27 mouse cellular contexts compared by ENCODE assay signal in the genomic region with DNA sequence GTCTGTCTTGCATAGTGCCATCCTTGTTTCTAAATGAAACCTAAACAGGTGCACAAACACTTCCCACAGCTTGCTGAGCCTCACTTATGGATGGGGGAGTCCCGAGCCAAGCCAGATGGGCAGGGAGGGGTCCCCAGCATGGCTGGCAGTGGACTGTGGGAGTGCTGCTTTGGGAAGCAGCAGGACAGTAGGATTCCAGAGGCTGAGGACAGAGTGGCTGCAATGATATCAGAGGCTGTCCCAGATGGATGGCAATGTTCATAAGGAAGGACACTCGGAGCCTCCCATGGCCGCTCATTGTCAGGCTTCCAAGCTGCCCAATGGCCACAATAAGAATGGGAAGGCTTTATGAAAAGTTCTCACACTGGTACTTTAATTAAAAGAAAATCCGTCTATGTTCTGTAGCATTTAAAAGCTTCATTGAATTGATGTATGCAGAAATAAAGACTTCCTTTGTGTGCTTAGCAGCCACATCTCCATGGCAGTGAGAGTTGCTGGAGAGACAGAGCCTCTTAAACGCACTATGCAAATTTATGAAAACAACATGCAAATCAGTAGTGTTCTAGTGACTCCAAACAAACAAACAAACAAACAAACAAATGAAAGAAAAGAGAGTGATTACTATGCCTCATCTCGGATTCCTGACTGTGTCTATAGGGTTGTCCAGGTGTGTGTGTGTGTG.
DNase-seq lines count a peak whose midpoint lies in the region; ATAC-seq and TF ChIP-seq lines count a peak whose summit lies in the region.
"Had no signal": no experiment of that assay in that cellular context is flagged by ENCODE, and none has a peak within 500 bp of the region (broad histone marks: within the 10 kb centered on the region; RNA-seq: fewer than 3 reads in every experiment).

No protein-coding gene starts in this region.

- 61% methylated on average over 6 of the region's 6 CpGs for WGBS in hindbrain, embryonic 12.5 days
- 73% methylated on average over 6 of the region's 6 CpGs for WGBS in hindbrain, embryonic 11.5 days
- WGBS in neural tube, embryonic 13.5 days = 60% methylated on average over 6 of the region's 6 CpGs
- 21% methylated on average over 6 of the region's 6 CpGs for WGBS in forebrain, embryonic 16.5 days
- 61% methylated on average over 6 of the region's 6 CpGs for WGBS in midbrain, postnatal 0 days

- DNase-seq in hindbrain, embryonic 11.5 days (ENCODE audit: low spot score) = no peak
- no peak for DNase-seq in neural tube, embryonic 10.5 days (ENCODE audit: extremely low spot score, low spot score)
- peak; percentile 55 for DNase-seq in midbrain, postnatal 0 days (ENCODE audit: low spot score)
- DNase-seq in lung, postnatal 4 days = no peak
- no peak for DNase-seq in embryo, embryonic 10.5 days (ENCODE audit: low spot score)
- DNase-seq: adrenal gland, postnatal 36 days; B cell, adult 2 months; cerebellum, adult 2 months; cerebellum, postnatal 36 days; gastrocnemius, postnatal 10 days; heart, adult 18-20 months; heart, postnatal 36 days; kidney, adult 9 months; kidney, postnatal 4 days; layer of hippocampus, adult 9-11 months; liver, embryonic 13.5 days; lung, embryonic 14.5 days; thymus, postnatal 14 days had no signal

- H3K4me2 ChIP-seq in hindbrain, embryonic 12.5 days (replicated peaks) = no peak overlapping the region
- no peak overlapping the region for H3K4me2 ChIP-seq in hindbrain, embryonic 11.5 days (replicated peaks; ENCODE audit: low read depth, low read length)
- no peak overlapping the region for H3K4me2 ChIP-seq in neural tube, embryonic 13.5 days
- no peak overlapping the region for H3K4me2 ChIP-seq in forebrain, embryonic 16.5 days (ENCODE audit: low read length)
- no peak overlapping the region for H3K4me2 ChIP-seq in midbrain, postnatal 0 days (ENCODE audit: low read depth, low read length, poor library complexity, severe bottlenecking)
- H3K4me2 ChIP-seq: heart, embryonic 13.5 days; intestine, embryonic 15.5 days; limb, embryonic 13.5 days; liver, embryonic 13.5 days; lung, embryonic 14.5 days; midbrain, embryonic 12.5 days had no signal

- H3K9ac ChIP-seq in hindbrain, embryonic 12.5 days = no peak overlapping the region
- H3K9ac ChIP-seq in hindbrain, embryonic 11.5 days (ENCODE audit: low read depth, low read length) = no peak overlapping the region
- no peak overlapping the region for H3K9ac ChIP-seq in neural tube, embryonic 13.5 days
- H3K9ac ChIP-seq in forebrain, embryonic 16.5 days (replicated peaks; ENCODE audit: low read depth, low read length) = no peak overlapping the region
- H3K9ac ChIP-seq in midbrain, postnatal 0 days (replicated peaks; ENCODE audit: low read length, poor library complexity, severe bottlenecking) = no peak overlapping the region
- H3K9ac ChIP-seq: heart, embryonic 13.5 days; intestine, embryonic 15.5 days; limb, embryonic 13.5 days; liver, embryonic 13.5 days; lung, embryonic 14.5 days; midbrain, embryonic 12.5 days had no signal

- H3K4me3 ChIP-seq in hindbrain, embryonic 12.5 days = no peak overlapping the region
- H3K4me3 ChIP-seq in hindbrain, embryonic 11.5 days (ENCODE audit: low read depth, low read length) = no peak overlapping the region
- no peak overlapping the region for H3K4me3 ChIP-seq in neural tube, embryonic 13.5 days
- H3K4me3 ChIP-seq in forebrain, embryonic 16.5 days (replicated peaks; ENCODE audit: low read length) = no peak overlapping the region
- no peak overlapping the region for H3K4me3 ChIP-seq in midbrain, postnatal 0 days (ENCODE audit: low read depth, low read length)
- H3K4me3 ChIP-seq: embryonic facial prominence, embryonic 10.5 days; heart, embryonic 13.5 days; intestine, embryonic 15.5 days; limb, embryonic 13.5 days; liver, embryonic 13.5 days; midbrain, embryonic 12.5 days had no signal

- H3K27ac ChIP-seq in hindbrain, embryonic 12.5 days = no peak overlapping the region
- no peak overlapping the region for H3K27ac ChIP-seq in hindbrain, embryonic 11.5 days (ENCODE audit: low read depth, low read length)
- H3K27ac ChIP-seq in neural tube, embryonic 13.5 days (replicated peaks) = no peak overlapping the region
- H3K27ac ChIP-seq in forebrain, embryonic 16.5 days (ENCODE audit: low read length) = no peak overlapping the region
- H3K27ac ChIP-seq in midbrain, postnatal 0 days (ENCODE audit: low read depth, low read length) = no peak overlapping the region
- H3K27ac ChIP-seq: embryonic facial prominence, embryonic 10.5 days; heart, embryonic 13.5 days; intestine, embryonic 15.5 days; limb, embryonic 13.5 days; liver, embryonic 13.5 days; macrophage; midbrain, embryonic 12.5 days had no signal

- H3K36me3 ChIP-seq in hindbrain, embryonic 12.5 days = no peaks in the 10 kb centered on the region
- no peaks in the 10 kb centered on the region for H3K36me3 ChIP-seq in hindbrain, embryonic 11.5 days (ENCODE audit: control insufficient read depth, insufficient read depth, low read length)
- H3K36me3 ChIP-seq in neural tube, embryonic 13.5 days = no peaks in the 10 kb centered on the region
- no peaks in the 10 kb centered on the region for H3K36me3 ChIP-seq in forebrain, embryonic 16.5 days (ENCODE audit: control insufficient read depth, insufficient read depth)
- no peaks in the 10 kb centered on the region for H3K36me3 ChIP-seq in midbrain, postnatal 0 days (ENCODE audit: insufficient read depth, low read length)
- H3K36me3 ChIP-seq: embryonic facial prominence, embryonic 10.5 days; heart, embryonic 13.5 days; intestine, embryonic 15.5 days; limb, embryonic 13.5 days; liver, embryonic 13.5 days; midbrain, embryonic 12.5 days had no signal

- H3K4me1 ChIP-seq in hindbrain, embryonic 12.5 days = peaks cover 4% of the 10 kb centered on the region
- no peaks in the 10 kb centered on the region for H3K4me1 ChIP-seq in hindbrain, embryonic 11.5 days (replicated peaks; ENCODE audit: control insufficient read depth, insufficient read depth, low read length)
- H3K4me1 ChIP-seq in neural tube, embryonic 13.5 days (replicated peaks) = peaks cover 8% of the 10 kb centered on the region
- peaks cover 6% of the 10 kb centered on the region for H3K4me1 ChIP-seq in forebrain, embryonic 16.5 days (replicated peaks; ENCODE audit: control insufficient read depth, insufficient read depth, low read length)
- no peaks in the 10 kb centered on the region for H3K4me1 ChIP-seq in midbrain, postnatal 0 days (ENCODE audit: insufficient read depth, low read length)
- H3K4me1 ChIP-seq: embryonic facial prominence, embryonic 10.5 days; intestine, embryonic 15.5 days; limb, embryonic 13.5 days; liver, embryonic 13.5 days had no signal

- peak; percentile 54; the same call in 1 of the 2 replicates for ATAC-seq in hindbrain, embryonic 12.5 days (ENCODE audit: low FRiP score)
- no peak for ATAC-seq in hindbrain, embryonic 11.5 days (ENCODE audit: low FRiP score)
- peak; percentile 74 for ATAC-seq in neural tube, embryonic 13.5 days (ENCODE audit: low read depth)
- ATAC-seq in forebrain, embryonic 16.5 days = peak; percentile 64
- peak; percentile 73; the same call in 1 of the 2 replicates for ATAC-seq in midbrain, postnatal 0 days (ENCODE audit: low FRiP score)
- ATAC-seq: intestine, embryonic 15.5 days had no signal

- no peaks in the 10 kb centered on the region for H3K9me3 ChIP-seq in hindbrain, embryonic 12.5 days (replicated peaks)
- no peaks in the 10 kb centered on the region for H3K9me3 ChIP-seq in hindbrain, embryonic 11.5 days (ENCODE audit: control insufficient read depth, low read length)
- no peaks in the 10 kb centered on the region for H3K9me3 ChIP-seq in neural tube, embryonic 13.5 days
- no peaks in the 10 kb centered on the region for H3K9me3 ChIP-seq in forebrain, embryonic 16.5 days (ENCODE audit: control insufficient read depth, low read length)
- H3K9me3 ChIP-seq in midbrain, postnatal 0 days (ENCODE audit: low read length) = no peaks in the 10 kb centered on the region
- H3K9me3 ChIP-seq: embryonic facial prominence, embryonic 10.5 days; heart, embryonic 13.5 days; intestine, embryonic 15.5 days; limb, embryonic 13.5 days; liver, embryonic 13.5 days; midbrain, embryonic 12.5 days had no signal

- no peaks in the 10 kb centered on the region for H3K27me3 ChIP-seq in hindbrain, embryonic 12.5 days
- no peaks in the 10 kb centered on the region for H3K27me3 ChIP-seq in hindbrain, embryonic 11.5 days (ENCODE audit: control insufficient read depth, insufficient read depth, low read length)
- H3K27me3 ChIP-seq in neural tube, embryonic 13.5 days = no peaks in the 10 kb centered on the region
- no peaks in the 10 kb centered on the region for H3K27me3 ChIP-seq in forebrain, embryonic 16.5 days (replicated peaks; ENCODE audit: control insufficient read depth, insufficient read depth, low read length)
- no peaks in the 10 kb centered on the region for H3K27me3 ChIP-seq in midbrain, postnatal 0 days (ENCODE audit: insufficient read depth, low read length)
- H3K27me3 ChIP-seq: heart, embryonic 13.5 days; intestine, embryonic 15.5 days; liver, embryonic 13.5 days; midbrain, embryonic 12.5 days had no signal

- TF ChIP-seq CTCF in midbrain, postnatal 0 days (IDR thresholded peaks at IDR 0.05) = no peak
